Mouse (Mus musculus) liver, embryonic 16.5 days (tissue): ENCODE data around the gene Dclk1. TPM values are rescaled to one million over a fixed set of nuclear protein-coding genes. Genes with fewer than 3 reads are reported as not detected.

Source experiments
- ATAC-seq: fragments of 200-750 bp; cut with Nextera tagmentation; 2 replicates; pipeline ENCODE4 v1.8.0; 2017; ENCODE audit warnings: low read depth, mild to moderate bottlenecking, moderate number of reproducible peaks, moderate library complexity
- H3K27ac ChIP-seq: fragments of 300-500 bp; sonication (generic); 2 replicates; pipeline ENCODE4 v1.5.1; 2014; ENCODE audit warnings: mild to moderate bottlenecking, low read length
- H3K27me3 ChIP-seq: fragments of 300-500 bp; sonication (generic); 2 replicates; pipeline ENCODE4 v1.6.1; 2014; ENCODE audit warnings: low read depth, low read length, mixed read lengths; ENCODE audit not compliant: control insufficient read depth, insufficient read depth
- H3K36me3 ChIP-seq: fragments of 300-500 bp; sonication (generic); 2 replicates; pipeline ENCODE4 v1.6.1; 2014; ENCODE audit warnings: mild to moderate bottlenecking; ENCODE audit not compliant: control insufficient read depth, insufficient read depth
- H3K4me1 ChIP-seq: fragments of 300-500 bp; sonication (generic); 2 replicates; pipeline ENCODE4 v1.6.1; 2014; ENCODE audit warnings: low read depth, low read length, mixed read lengths; ENCODE audit not compliant: control insufficient read depth
- H3K4me2 ChIP-seq: fragments of 300-500 bp; sonication (generic); 2 replicates; pipeline ENCODE4 v1.6.1; 2014; ENCODE audit warnings: low read depth, low read length, mixed read lengths
- H3K4me3 ChIP-seq: fragments of 300-500 bp; sonication (generic); 2 replicates; pipeline ENCODE4 v1.5.1; 2014; ENCODE audit warnings: low read depth, mild to moderate bottlenecking, low read length
- H3K9ac ChIP-seq: fragments of 300-500 bp; sonication (generic); 2 replicates; pipeline ENCODE4 v1.6.1; 2014; ENCODE audit warnings: low read depth, low read length
- H3K9me3 ChIP-seq: fragments of 300-500 bp; sonication (generic); replicated peaks from 2 replicates; pipeline ENCODE4 v1.6.1; 2016; ENCODE audit warnings: low read length; ENCODE audit not compliant: control insufficient read depth
- WGBS: fragments of 180-500 bp; shearing (Covaris S2); extraction: QIAGEN DNeasy Blood & Tissue Kit; methylation state at CpG from one replicate; pipeline ENCODE4 v1.1.7; 2014; ENCODE audit not compliant: insufficient replicate concordance; 5-methylcytosine and 5-hydroxymethylcytosine counted together
- polyA plus RNA-seq: library from polyadenylated mRNA; unstranded; fragments of >200 nt; fragmentation: Nextera tagmentation; extraction: Ambion mirVana; gene quantifications from 2 replicates; pipeline ENCODE4 v1.2.1, GENCODE M21; 2015

Dclk1 gene
- polyA plus RNA-seq, 1 experiment from 2014 or later = 0.79 TPM

DNA sequence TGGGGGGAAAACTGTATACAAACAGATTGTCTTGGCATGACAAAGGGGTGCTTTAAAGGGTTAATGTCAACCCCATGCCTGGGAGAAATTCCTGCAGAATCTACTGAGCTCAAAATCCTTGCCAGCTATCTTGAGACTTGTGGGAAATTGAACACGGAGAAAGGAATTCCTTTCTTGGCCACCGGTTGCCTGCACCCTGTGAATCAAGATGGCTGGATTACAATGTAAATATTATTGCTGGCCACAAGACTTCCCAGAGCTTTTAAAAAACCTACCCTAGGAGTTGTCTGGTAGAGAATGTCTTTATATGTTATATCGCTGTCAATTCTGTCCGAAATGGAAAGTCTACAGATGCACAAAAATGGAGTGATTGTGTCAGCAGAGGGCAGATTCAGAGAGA lies 28.4 kb upstream of the Dclk1 start:
- no peaks in the 10 kb centered on the region for H3K36me3 ChIP-seq
- H3K4me1 ChIP-seq = no peaks in the 10 kb centered on the region
- H3K4me3 ChIP-seq = no peak overlapping the region
- H3K9ac ChIP-seq = no peak overlapping the region
- H3K9me3 ChIP-seq = no peaks in the 10 kb centered on the region
- no peak for ATAC-seq
- H3K27ac ChIP-seq = no peak overlapping the region
- WGBS = 64% methylated on average over 4 of the region's 4 CpGs
- no peak overlapping the region for H3K4me2 ChIP-seq
- H3K27me3 ChIP-seq = no peaks in the 10 kb centered on the region

DNA sequence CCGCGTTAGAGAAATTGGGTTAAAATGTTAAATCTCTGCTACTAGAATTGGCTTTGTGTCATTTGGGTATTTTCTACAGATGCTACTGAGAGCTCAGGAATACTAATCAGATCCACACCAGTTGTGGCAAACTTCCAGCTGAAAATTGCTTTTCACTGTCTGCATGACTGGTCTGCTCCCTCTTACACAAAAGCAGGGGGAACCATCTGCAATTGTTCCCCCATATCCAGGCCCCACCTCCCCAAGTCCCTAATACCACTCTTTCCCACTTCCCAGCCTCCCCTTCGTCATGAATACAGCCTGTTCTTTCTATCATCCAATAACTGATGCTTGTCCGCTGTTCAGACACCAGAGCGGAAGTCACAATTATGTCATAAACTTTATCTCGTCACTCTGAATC lies 27.8 kb upstream of the Dclk1 start:
- no peak overlapping the region for H3K4me2 ChIP-seq
- H3K36me3 ChIP-seq = no peaks in the 10 kb centered on the region
- WGBS = 73% methylated on average over 6 of the region's 6 CpGs
- no peak overlapping the region for H3K27ac ChIP-seq
- no peaks in the 10 kb centered on the region for H3K9me3 ChIP-seq
- H3K9ac ChIP-seq = no peak overlapping the region
- H3K27me3 ChIP-seq = no peaks in the 10 kb centered on the region
- H3K4me3 ChIP-seq = no peak overlapping the region
- no peaks in the 10 kb centered on the region for H3K4me1 ChIP-seq
- ATAC-seq = no peak

DNA sequence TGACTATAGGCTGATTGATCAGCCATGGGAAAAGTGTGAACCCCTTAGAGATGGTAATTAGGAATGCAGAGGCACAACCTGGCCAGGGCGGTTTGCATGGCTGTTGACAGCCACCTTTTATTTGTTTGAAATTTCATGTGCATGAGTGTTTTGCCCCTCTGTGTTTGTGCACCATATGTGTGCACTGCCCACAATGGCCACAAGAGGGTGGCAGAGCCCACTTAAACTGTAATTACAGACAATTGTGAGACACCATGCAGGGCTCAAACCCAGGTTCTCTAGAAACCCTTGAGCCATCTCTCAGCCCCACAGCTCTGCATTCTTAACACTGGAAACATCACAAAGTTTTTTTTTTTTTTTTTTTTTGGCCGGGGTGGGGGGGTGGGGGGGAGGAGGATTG lies 19.7 kb upstream of the Dclk1 start:
- no peak for ATAC-seq
- no peaks in the 10 kb centered on the region for H3K4me1 ChIP-seq
- H3K9me3 ChIP-seq = no peaks in the 10 kb centered on the region; the same call in 1 of the 2 replicates
- no peak overlapping the region for H3K4me2 ChIP-seq
- no peak overlapping the region for H3K9ac ChIP-seq
- H3K4me3 ChIP-seq = no peak overlapping the region
- H3K27ac ChIP-seq = no peak overlapping the region
- 48% methylated on average over 2 of the region's 2 CpGs for WGBS
- no peaks in the 10 kb centered on the region for H3K27me3 ChIP-seq
- no peaks in the 10 kb centered on the region for H3K36me3 ChIP-seq

DNA sequence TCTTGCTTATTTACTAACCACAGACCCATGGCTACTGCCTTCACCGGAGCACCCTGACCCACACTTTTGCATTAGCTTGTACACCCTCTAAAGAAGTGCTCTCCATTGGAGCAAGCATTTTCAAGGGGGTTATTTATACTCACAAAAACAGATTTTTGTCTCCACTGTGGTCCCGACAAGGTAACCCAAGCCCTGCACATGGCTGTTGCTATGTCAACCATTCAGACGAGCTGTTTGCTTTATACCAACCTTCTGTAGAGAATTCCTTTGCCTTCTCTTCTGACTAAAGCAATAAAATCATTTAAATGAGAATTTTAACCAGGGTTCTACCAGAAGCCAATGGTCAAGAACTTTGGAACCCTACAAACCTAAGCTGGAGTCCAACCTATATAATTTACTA lies 18.3 kb upstream of the Dclk1 start:
- Histone ChIP-seq H3K27me3 (no peaks in the 10 kb centered on the region), H3K4me3 (no peak overlapping the region), H3K27ac (no peak overlapping the region), H3K9me3 (no peaks in the 10 kb centered on the region; the same call in 1 of the 2 replicates), H3K4me2 (no peak overlapping the region), H3K36me3 (no peaks in the 10 kb centered on the region), H3K4me1 (no peaks in the 10 kb centered on the region), H3K9ac (no peak overlapping the region)
- 61% methylated on average over 3 of the region's 3 CpGs for WGBS
- ATAC-seq = no peak

DNA sequence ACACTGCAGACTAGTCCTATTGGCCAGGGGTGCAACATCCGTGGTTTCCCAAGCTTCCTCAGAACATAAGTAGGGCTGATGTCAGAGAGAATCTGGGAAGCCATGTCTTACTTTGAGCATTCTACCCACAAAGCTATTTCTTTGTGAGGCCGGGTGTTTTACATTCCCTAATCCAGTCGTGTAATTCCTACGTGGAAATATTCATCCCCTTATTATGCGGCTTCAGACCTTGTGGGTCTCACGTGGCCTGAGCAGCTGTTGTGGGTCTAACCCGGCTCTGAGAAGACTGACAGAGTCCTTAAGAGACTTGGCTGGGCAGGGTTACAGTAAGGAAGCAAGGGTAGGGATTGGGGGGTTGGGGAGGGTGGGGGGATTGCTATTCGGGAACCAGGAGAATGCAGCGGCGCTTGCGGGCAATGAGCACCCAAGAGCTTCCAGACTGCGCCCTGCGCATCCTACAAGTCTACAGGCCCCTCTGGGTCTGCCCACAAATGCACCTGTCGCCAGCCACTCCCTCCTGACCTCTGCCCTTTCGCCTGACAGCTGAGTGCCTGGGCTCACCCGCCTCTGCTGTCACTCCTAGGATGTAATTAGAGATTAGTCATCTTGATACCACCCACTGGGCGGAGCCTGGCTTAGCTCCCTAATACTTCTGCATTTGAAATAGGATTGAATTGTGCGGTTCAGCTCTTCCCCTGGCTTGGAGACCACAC lies 15.5 kb upstream of the Dclk1 start:
- H3K4me3 ChIP-seq = no peak overlapping the region
- no peak overlapping the region for H3K4me2 ChIP-seq
- no peak for ATAC-seq
- H3K27me3 ChIP-seq = no peaks in the 10 kb centered on the region
- H3K9me3 ChIP-seq = no peaks in the 10 kb centered on the region; the same call in 1 of the 2 replicates
- WGBS = 28% methylated on average over 18 of the region's 18 CpGs
- no peak overlapping the region for H3K27ac ChIP-seq
- H3K36me3 ChIP-seq = no peaks in the 10 kb centered on the region
- no peaks in the 10 kb centered on the region for H3K4me1 ChIP-seq
- H3K9ac ChIP-seq = no peak overlapping the region

DNA sequence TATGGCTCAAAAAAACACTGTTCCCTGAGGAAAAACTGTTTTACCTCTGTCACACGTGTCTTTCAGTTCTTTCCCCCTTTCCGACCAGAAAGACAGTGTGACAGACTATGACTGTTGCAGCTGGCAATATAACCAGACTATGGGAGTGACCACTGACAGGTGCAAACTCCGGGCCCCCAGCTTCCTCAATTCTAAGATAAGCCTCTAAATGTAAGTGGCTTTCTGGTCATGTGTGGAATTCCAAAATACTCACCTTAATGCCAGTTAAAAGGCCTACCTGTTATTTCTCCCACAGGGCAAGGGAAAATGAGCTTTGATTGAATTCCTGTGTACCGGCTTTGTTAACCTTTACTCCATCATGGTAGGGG lies 15.0 kb upstream of the Dclk1 start:
- H3K4me3 ChIP-seq = no peak overlapping the region
- H3K36me3 ChIP-seq = no peaks in the 10 kb centered on the region
- no peak overlapping the region for H3K27ac ChIP-seq
- H3K9ac ChIP-seq = no peak overlapping the region
- H3K9me3 ChIP-seq = no peaks in the 10 kb centered on the region; the same call in 1 of the 2 replicates
- no peaks in the 10 kb centered on the region for H3K27me3 ChIP-seq
- 15% methylated on average over 4 of the region's 4 CpGs for WGBS
- H3K4me2 ChIP-seq = no peak overlapping the region
- H3K4me1 ChIP-seq = no peaks in the 10 kb centered on the region
- ATAC-seq = no peak

DNA sequence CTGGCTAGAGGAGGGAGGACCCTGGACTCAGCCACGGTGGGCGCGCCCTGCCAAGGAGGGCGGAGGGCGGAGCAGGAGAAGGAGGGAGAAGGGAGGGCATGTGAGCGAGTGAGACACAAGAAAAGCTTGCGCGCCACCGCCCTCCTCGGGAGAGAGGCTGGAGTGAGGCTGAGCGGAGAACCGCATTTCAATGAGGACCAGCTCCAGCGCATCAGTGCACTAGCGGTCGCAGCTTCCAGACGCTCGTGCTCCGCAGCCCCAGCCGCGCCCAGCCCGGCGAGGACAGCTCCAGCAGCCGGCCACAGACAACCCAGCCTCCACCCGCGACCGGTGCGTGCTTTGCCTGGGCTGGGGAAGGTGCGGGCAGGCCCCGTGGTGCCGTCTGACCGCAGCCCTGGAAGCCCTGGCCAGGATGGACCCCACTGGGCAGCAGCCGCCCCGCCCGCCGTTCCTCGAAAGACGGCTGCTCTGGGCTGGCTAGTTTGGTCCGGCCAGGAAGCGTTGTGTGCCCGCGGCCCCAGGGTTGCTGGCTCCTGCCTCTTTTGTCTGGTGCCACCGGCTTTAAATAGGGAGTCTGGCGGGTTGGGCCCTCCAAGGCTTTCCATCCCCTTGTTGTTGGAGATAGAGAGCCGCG lies 375 bp downstream of the Dclk1 start:
- Histone ChIP-seq H3K9ac (no peak overlapping the region), H3K27me3 (peaks cover 17% of the 10 kb centered on the region), H3K36me3 (no peaks in the 10 kb centered on the region), H3K4me1 (no peaks in the 10 kb centered on the region), H3K4me3 (peak overlapping the region; percentile 21; the same call in 1 of the 2 replicates), H3K4me2 (peak overlapping the region; percentile 20; the same call in 1 of the 2 replicates), H3K27ac (no peak overlapping the region), H3K9me3 (no peaks in the 10 kb centered on the region)
- ATAC-seq = no peak
- 1% methylated on average over 43 of the region's 45 CpGs for WGBS

DNA sequence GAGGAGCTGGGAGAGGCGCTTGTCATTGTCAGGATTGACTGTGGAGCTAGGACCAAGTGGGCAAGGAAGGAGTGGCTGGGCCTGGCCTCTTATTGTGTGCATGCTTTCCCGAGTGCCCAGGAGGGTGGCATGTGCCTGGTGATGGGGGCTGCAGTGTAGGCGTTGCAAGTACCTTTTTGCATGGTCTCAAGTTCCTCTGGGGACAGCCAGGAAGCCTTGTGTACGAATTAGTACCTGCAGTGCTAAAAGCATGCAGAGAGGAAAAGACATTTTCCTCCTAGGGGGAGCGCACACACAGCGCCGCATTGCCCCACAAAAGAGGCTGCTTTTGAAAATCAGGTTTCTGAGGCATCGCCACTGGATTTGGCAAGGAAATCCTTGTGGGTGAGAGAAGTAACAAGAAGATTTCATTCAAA lies 900 bp downstream of the Dclk1 start:
- 10% methylated on average over 8 of the region's 8 CpGs for whole genome bisulfite sequencing
- H3K27ac ChIP-seq = no peak overlapping the region
- H3K36me3 ChIP-seq = no peaks in the 10 kb centered on the region
- no peaks in the 10 kb centered on the region for H3K9me3 ChIP-seq
- H3K4me1 ChIP-seq = no peaks in the 10 kb centered on the region
- no peak for ATAC-seq
- 0 out of 2 replicates have a peak overlapping the region, but pooled peaks have one; percentile 20 for H3K4me2 ChIP-seq
- H3K27me3 ChIP-seq = peaks cover 17% of the 10 kb centered on the region
- H3K9ac ChIP-seq = no peak overlapping the region
- no peak overlapping the region for H3K4me3 ChIP-seq

DNA sequence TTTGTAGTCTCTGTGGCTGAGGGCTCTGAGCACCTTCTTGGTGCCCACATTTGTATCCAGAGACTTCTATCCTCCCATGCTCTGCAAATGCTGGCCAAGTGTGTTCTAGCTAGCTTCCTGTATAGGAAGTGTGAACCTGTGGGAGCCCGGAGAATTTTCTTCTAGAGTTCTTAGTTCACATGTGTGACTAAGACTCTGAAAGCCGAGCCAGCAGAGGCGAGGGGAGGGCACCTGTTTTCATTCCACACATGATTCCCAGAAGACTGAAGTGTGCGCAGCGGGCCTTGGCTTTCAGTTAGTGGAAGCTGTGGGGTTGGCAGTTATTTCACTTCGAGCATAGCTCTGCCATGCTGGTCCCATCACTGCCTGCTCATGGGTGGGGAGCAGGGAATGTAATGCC lies 1.9 kb downstream of the Dclk1 start:
- no peak overlapping the region for H3K9ac ChIP-seq
- H3K4me3 ChIP-seq = no peak overlapping the region
- H3K36me3 ChIP-seq = no peaks in the 10 kb centered on the region
- peaks cover 17% of the 10 kb centered on the region for H3K27me3 ChIP-seq
- ATAC-seq = no peak
- no peak overlapping the region for H3K27ac ChIP-seq
- no peak overlapping the region for H3K4me2 ChIP-seq
- H3K4me1 ChIP-seq = no peaks in the 10 kb centered on the region
- WGBS = 59% methylated on average over 6 of the region's 6 CpGs
- H3K9me3 ChIP-seq = no peaks in the 10 kb centered on the region
